Mouse (Mus musculus) cerebellum, adult 2 months (tissue): ENCODE measurements at regions not wholly inside any gene's neighbourhood (a gene's known extent, or its start where the extent isn't known, plus 50 kb on each side); places are given as distances from the start of the nearest gene placed in this dataset.

Experiments used
- DNase-seq, 2 experiments: peaks; one replicate each; pipeline ENCODE4 v3.0.0; 2021
- H3K27ac ChIP-seq: fragments of 200-500 bp; 2 replicates; pipeline ENCODE4 v1.5.1; 2012; ENCODE audit warnings: low read length, control low read depth, inconsistent platforms; ENCODE audit not compliant: insufficient read depth
- H3K27me3 ChIP-seq: fragments of 200-500 bp; 2 replicates; pipeline ENCODE4 v1.6.1; 2012; ENCODE audit warnings: inconsistent platforms, mild to moderate bottlenecking, low read length, moderate library complexity; ENCODE audit not compliant: control insufficient read depth, insufficient read depth
- H3K4me1 ChIP-seq: fragments of 200-500 bp; 2 replicates; pipeline ENCODE4 v1.6.1; 2011; ENCODE audit warnings: low read length; ENCODE audit not compliant: control insufficient read depth, insufficient read depth
- H3K4me3 ChIP-seq: fragments of 200-500 bp; replicated peaks from 2 replicates; pipeline ENCODE3; 2011; ENCODE audit warnings: mild to moderate bottlenecking, low read depth, low read length, control low read depth; ENCODE audit not compliant: insufficient read depth
- CTCF ChIP-seq: fragments of 200-500 bp; IDR thresholded peaks from 2 replicates; pipeline ENCODE4 v1.5.1; 2011; ENCODE audit warnings: low read depth, mild to moderate bottlenecking, control low read depth, low read length, moderate library complexity, borderline replicate concordance; ENCODE audit not compliant: insufficient read depth
- POLR2A ChIP-seq: fragments of 200-500 bp; IDR thresholded peaks from 2 replicates; pipeline ENCODE4 v1.6.1; 2011; ENCODE audit warnings: low read length, control low read depth, borderline replicate concordance; ENCODE audit not compliant: insufficient read depth
- WGBS: fragments of 180-500 bp; shearing (Covaris S2); methylation state at CpG from one replicate; pipeline ENCODE4 v1.1.7; 2018; 5-methylcytosine and 5-hydroxymethylcytosine counted together

GRCm38 (mm10) chr6:143287322-143287721, 120.3 kb downstream of the Etnk1 start:
- Histone ChIP-seq H3K4me3 (no peak overlapping the region), H3K27ac (no peak overlapping the region), H3K27me3 (no peaks in the 10 kb centered on the region), H3K4me1 (no peaks in the 10 kb centered on the region)
- no peak for DNase-seq
- no peak for TF ChIP-seq POLR2A
- no peak for TF ChIP-seq CTCF
- whole genome bisulfite sequencing: 48% methylated on average over 15 of the region's 15 CpGs

- Histone ChIP-seq H3K27me3 (no peaks in the 10 kb centered on the region), H3K4me1 (no peaks in the 10 kb centered on the region), H3K27ac (no peak overlapping the region), H3K4me3 (no peak overlapping the region)
- DNase-seq: no peak
- TF ChIP-seq CTCF: no peak
- TF ChIP-seq POLR2A: no peak
- 70% methylated on average over 19 of the region's 19 CpGs for WGBS
Measured at GRCm38 (mm10) chr6:143288491-143289130, 121.6 kb downstream of the Etnk1 start.

- TF ChIP-seq CTCF: no peak
- no peak for TF ChIP-seq POLR2A
- H3K4me3 ChIP-seq: no peak overlapping the region
Measured at GRCm38 (mm10) chr6:143293648-143294047, 126.6 kb downstream of the Etnk1 start.

GRCm38 (mm10) chr6:143298391-143298790, 131.4 kb downstream of the Etnk1 start:
- Histone ChIP-seq H3K27me3 (no peaks in the 10 kb centered on the region), H3K4me1 (no peaks in the 10 kb centered on the region), H3K4me3 (no peak overlapping the region), H3K27ac (no peak overlapping the region)
- no peak for DNase-seq
- TF ChIP-seq POLR2A (no peak), CTCF (no peak)
- WGBS: 83% methylated on average over 5 of the region's 5 CpGs

More at GRCm38 (mm10) chr6:143293648-143294047, 126.6 kb downstream of the Etnk1 start:
- WGBS: 75% methylated on average over 3 of the region's 3 CpGs
- no peaks in the 10 kb centered on the region for H3K4me1 ChIP-seq
- no peak for DNase-seq
- H3K27me3 ChIP-seq: no peaks in the 10 kb centered on the region
- H3K27ac ChIP-seq: no peak overlapping the region

GRCm38 (mm10) chr6:143301414-143301813, 134.4 kb downstream of the Etnk1 start:
- H3K27me3 ChIP-seq: no peaks in the 10 kb centered on the region

GRCm38 (mm10) chr6:143307327-143307726, 140.3 kb downstream of the Etnk1 start:
- H3K4me1 ChIP-seq: no peaks in the 10 kb centered on the region
- WGBS: 78% methylated on average over 6 of the region's 6 CpGs
- TF ChIP-seq POLR2A: no peak
- no peak for TF ChIP-seq CTCF
- no peak for DNase-seq
- no peaks in the 10 kb centered on the region for H3K27me3 ChIP-seq
- no peak overlapping the region for H3K4me3 ChIP-seq
- no peak overlapping the region for H3K27ac ChIP-seq

More at GRCm38 (mm10) chr6:143301414-143301813, 134.4 kb downstream of the Etnk1 start:
- H3K4me1 ChIP-seq: no peaks in the 10 kb centered on the region
- DNase-seq: no peak
- TF ChIP-seq CTCF: no peak
- TF ChIP-seq POLR2A: no peak
- WGBS: 96% methylated on average over 10 of the region's 10 CpGs
- H3K4me3 ChIP-seq: no peak overlapping the region
- no peak overlapping the region for H3K27ac ChIP-seq

- no peak for DNase-seq
- 82% methylated on average over 9 of the region's 9 CpGs for WGBS
- H3K4me3 ChIP-seq: no peak overlapping the region
- no peaks in the 10 kb centered on the region for H3K4me1 ChIP-seq
- no peak overlapping the region for H3K27ac ChIP-seq
- no peaks in the 10 kb centered on the region for H3K27me3 ChIP-seq
- no peak for TF ChIP-seq POLR2A
- TF ChIP-seq CTCF: no peak
Measured at GRCm38 (mm10) chr6:143315859-143316258, 148.8 kb downstream of the Etnk1 start.

- H3K27me3 ChIP-seq: no peaks in the 10 kb centered on the region
- no peak overlapping the region for H3K4me3 ChIP-seq
- DNase-seq: no peak
- TF ChIP-seq CTCF: peak; percentile 43
- TF ChIP-seq POLR2A: no peak
- 27% methylated on average over 7 of the region's 7 CpGs for WGBS
- H3K27ac ChIP-seq: no peak overlapping the region
- no peaks in the 10 kb centered on the region for H3K4me1 ChIP-seq
Measured at GRCm38 (mm10) chr6:143320426-143320825, 153.4 kb downstream of the Etnk1 start.

- 18% methylated on average over 8 of the region's 8 CpGs for WGBS
Measured at GRCm38 (mm10) chr6:143324636-143325035, 157.6 kb downstream of the Etnk1 start.

More at GRCm38 (mm10) chr6:143324636-143325035, 157.6 kb downstream of the Etnk1 start:
- no peak overlapping the region for H3K4me3 ChIP-seq
- no peak for DNase-seq
- no peaks in the 10 kb centered on the region for H3K27me3 ChIP-seq
- TF ChIP-seq POLR2A: no peak
- TF ChIP-seq CTCF: no peak
- no peak overlapping the region for H3K27ac ChIP-seq
- H3K4me1 ChIP-seq: no peaks in the 10 kb centered on the region
